Mouse (Mus musculus) layer of hippocampus, postnatal 36 days (tissue): ENCODE data around the gene Peg3. TPM values are rescaled to one million over a fixed set of nuclear protein-coding genes. Genes with fewer than 3 reads are reported as not detected.
"Not testable (repeated sequence)": the region's sequence is repeated elsewhere in the genome, so short reads cannot be mapped to it uniquely, and the experiment has no call there.

ENCODE experiments used
- DNase-seq, 2 experiments: peaks; one replicate each; pipeline ENCODE4 v3.0.0; 2022
- total RNA-seq, 2 experiments: library from RNA; stranded (reverse); gene quantifications; 2 replicates each; pipeline ENCODE4 v1.2.3; 2021

Gene Peg3
- total RNA-seq: 100 to 1,000 TPM; 178 to 188 TPM

DNA sequence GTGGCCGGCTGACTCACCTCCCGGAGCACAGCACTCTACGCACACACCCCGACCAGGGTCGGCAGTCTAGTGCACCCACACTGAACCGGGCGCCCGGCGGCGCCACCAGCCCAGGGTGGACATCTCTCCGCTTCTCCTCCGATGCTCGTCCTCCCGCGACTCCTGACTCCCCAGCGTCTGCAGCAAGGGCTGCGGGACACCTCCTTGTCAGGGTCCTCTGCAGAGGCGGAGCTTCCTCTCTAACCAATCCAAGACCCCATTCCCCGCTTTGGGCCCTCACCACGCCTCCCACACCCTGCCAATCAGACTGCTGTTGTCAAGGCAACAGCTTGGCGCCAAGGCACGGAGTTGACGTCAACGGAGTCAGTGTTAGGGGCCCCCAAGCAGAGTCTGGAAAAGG, at the start of gene Peg3, which contains the start of gene Usp29:
TSS of gene Peg3 (minus strand) at position 191 of the 400 bp plus-strand sequence.
TSS of gene Usp29 (plus strand) at position 338 of the 400 bp plus-strand sequence.
- DNase-seq: peak; percentile 90

GRCm38 (mm10) chr7:6779172-6779571, 48.9 kb upstream of the Peg3 start:
- no peak for DNase-seq

GRCm38 (mm10) chr7:6777689-6778088, 47.5 kb upstream of the Peg3 start:
- DNase-seq: no peak

- no peak for DNase-seq
Observed at GRCm38 (mm10) chr7:6777107-6777506, 46.9 kb upstream of the Peg3 start.

DNA sequence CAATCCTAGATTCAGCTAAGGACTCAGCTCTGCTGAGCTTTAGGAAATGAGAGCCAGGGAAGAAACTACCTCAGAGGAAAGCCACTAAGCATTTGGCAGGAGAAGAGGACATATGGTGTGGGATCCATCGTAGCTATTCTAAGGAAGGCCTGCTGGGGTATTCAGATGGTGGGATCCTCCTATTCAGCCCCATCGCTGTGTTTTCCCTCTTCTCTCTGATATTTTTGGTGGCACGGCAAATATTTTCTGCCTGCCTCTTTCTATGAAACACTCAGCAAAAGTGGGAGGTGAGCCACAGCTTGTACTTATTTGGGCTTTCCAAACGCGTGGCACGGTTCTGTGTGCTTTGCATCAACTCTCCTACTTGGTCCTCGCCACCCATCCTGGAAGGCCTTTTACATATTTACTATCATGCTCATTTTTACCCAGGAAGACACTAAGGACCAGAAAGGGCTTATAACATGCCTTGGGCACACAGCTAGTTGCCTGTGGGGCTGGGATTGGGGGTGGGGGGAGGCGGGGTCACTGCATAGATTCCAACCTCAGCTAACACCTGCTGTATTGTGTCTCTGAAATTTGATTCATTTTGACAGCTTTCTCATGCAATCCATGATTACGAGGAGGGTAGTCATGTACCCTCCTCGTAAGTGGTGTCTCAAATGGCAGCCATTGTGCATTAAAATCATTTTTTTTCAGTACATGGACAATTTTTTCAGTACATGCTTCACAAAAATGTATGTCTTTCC, 46.3 kb upstream of the Peg3 start:
- peak; percentile 56 to 72 for DNase-seq

DNA sequence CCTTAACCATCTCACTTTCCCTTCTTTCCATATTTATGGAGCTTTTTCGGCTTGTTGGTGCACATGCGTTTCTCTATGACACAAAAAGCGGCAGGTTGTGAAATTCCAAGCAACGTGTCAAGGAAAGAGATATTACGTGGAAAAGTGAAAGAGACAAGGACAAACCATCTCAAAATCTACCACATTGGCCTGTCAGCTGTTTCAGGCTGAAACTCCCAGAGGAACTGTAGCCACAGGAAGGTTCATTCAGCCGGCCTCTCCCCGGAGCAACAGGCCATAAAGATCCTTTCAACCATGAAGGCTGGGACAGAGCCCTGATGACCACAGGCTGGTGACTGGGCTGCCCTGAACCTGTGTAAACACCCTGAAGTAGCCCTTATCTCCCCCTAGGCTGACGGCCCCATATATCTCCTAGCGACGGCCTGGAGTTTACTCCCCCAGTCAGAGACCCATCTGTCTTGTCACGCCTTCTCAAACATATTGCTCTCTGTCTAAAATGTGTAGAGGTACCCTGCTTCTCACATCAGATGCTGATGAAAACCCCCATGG, 43.7 kb upstream of the Peg3 start:
- DNase-seq: not testable (repeated sequence)

DNA sequence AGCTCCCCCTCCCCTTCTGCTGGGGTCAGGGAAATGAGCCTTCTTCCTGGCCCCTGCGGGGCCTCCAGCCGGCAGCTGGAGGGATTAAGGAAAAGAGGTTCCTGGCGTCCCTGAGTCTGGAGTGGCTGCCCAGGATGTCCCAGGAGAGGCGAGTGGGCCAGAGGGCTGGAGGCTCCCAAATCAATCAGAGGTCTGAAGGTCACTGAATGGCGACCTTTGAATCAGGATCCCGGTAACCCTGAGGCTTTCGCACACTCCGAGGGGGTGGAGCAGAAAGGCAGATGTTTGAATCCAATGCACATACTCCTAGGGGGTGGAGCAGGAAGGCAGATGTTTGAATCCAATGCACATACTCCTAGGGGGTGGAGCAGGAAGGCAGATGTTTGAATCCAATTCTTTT, 40.1 kb upstream of the Peg3 start:
- no peak for DNase-seq

- DNase-seq: no peak
Observed at GRCm38 (mm10) chr7:6765240-6765639, 35.0 kb upstream of the Peg3 start.

DNA sequence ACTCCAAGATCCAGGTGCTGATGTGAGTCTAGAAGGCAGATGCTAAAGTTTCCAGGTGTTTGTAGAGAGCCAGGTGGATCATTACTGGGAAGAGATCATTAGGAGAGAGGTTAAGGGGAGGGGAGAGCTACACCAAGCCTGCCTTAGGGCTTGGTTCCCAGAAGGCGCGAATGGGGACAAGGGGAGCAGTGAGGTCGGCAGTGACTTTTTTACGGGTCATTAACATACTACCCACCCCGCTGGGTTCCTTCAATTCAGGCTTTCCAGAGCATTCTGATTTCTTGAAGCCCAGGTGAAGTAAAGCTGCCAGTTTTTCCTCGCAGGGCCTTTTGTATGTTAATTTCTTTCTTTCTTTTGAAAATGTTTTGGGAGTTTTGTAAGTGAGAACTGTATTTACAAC, 29.9 kb upstream of the Peg3 start:
- DNase-seq: no peak

DNA sequence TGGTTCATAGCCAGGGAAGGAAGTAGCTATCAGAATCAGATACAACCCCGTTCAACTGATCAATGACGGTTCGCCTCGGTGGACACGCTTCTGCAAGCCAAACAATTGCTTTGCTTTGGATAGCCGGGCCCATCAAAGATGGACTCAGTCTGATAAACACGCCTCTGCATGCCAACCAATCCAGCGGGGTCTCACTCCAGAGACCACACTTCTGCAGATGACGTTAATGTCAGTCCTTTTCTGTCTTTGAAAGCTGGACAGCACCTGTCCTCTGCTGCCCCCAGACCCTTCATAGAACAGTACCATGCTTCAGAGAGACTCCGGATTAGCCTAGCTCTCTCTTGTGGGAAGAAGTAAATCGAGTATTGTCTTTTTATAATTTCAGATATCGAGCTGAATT, 29.5 kb upstream of the Peg3 start:
- no peak for DNase-seq

DNA sequence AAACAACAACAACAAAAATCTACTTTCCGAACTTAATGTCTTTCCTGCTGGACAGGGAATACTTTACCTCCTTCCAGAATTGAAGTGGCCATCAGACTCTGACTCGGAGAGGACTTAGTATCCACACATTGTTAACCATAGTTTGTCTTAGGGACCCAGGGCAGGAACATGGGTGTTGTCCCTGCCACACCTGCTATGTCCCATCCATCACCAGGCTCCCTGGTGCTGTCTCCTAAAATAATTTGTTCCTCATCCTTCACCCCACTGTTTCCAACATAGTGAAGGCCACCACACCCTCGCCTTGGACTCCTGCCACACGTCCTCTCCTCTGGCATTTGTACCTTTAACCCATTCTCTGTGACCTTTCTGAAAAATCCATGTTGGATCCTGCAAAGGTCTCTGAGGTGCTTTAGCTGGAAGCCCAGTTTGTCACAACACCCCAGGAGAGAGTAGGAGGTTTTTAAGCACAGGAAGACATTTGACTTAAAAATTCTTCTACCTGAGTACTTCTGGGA, 26.6 kb upstream of the Peg3 start:
- no peak for DNase-seq

- no peak for DNase-seq
Observed at GRCm38 (mm10) chr7:6753440-6753839, 23.2 kb upstream of the Peg3 start.

- DNase-seq: peak; percentile 14 to 20
Observed at GRCm38 (mm10) chr7:6749196-6749595, 19.0 kb upstream of the Peg3 start.

GRCm38 (mm10) chr7:6744281-6744904, 14.2 kb upstream of the Peg3 start:
- DNase-seq: no peak

- no peak for DNase-seq
Observed at GRCm38 (mm10) chr7:6736060-6736459, 5.8 kb upstream of the Peg3 start.

DNA sequence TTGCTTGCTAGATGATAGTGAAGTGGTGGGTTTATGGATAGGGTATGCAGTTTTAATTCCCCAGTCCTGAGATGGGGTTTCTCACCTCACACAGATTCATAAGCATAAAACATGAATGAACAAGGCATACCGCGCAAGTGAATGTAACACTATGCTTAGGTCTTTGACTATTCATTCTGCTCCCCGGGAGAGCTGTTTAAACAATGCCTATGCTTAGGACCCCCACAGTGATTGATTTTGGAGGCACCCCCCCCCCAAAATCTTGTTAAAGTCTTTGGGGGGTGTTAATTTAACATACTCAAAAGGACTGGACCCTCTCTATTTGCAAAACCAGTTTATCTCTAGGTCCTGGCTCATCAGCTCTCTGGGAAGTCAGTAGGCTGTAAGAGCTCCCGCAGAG, 1.7 kb upstream of the Peg3 start:
- DNase-seq: no peak

DNA sequence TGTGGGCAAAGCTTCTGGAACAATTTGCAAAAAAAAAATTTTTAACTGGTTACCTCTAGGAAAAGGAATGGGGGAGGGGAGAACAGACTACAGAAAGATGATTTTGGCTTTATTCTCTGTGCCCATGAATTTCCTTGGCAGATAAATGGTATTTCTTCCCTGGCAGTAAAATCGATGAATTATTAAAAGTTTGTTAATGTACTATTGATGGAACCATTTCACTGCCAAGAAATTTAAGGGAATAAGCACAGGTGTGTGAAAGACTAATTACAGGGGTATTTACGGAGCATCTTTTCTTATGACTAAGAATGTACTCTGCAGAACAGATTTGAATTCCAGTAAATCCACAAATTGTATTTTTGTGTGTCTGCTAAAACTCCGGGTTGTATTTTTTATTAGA, 1.1 kb upstream of the Peg3 start:
- no peak for DNase-seq

GRCm38 (mm10) chr7:6730801-6731200, 570 bp upstream of the Peg3 start:
- DNase-seq: no peak

- DNase-seq: peak; percentile 89 to 91
Observed at GRCm38 (mm10) chr7:6729061-6729817, 992 bp downstream of the Peg3 start.

- DNase-seq: peak; percentile 89 to 93
Observed at GRCm38 (mm10) chr7:6728263-6728931, 1.8 kb downstream of the Peg3 start.

- DNase-seq: peak; percentile 86 to 88
Observed at GRCm38 (mm10) chr7:6727351-6728121, 2.7 kb downstream of the Peg3 start.
